Mouse (Mus musculus): ENCODE measurements around the gene Gm42906.
A peak's percentile ranks its signal among the peaks of the same experiment; 100 is the strongest.

DNA sequence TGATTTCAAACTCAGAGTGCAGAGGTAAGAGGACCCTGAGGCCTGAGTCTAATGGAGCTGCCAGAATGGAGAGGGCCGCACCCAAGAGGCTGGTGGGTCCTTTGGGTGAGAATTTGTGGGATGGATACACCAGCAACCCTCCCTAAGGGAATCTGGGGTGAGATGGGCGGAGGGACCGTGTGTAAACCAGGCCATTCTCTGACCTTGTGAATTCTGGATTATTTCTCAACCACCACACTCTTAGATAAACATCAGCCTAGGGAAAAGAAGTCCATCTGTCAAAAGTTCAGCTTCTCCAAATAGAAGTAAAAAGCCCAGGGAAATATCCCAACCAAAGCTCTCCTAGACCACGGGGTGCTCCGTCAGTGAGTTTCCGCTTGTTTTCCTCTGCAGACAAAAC lies 332.0 kb downstream of the Gm42906 start:
- TF ChIP-seq EP300 (IDR thresholded peaks at IDR 0.05) (peak; percentile 44; the same call in 1 of the 2 replicates), CTCF (IDR thresholded peaks at IDR 0.05) (no peak)

Data from lung, postnatal 0 days (tissue).